Mouse (Mus musculus) heart, postnatal 0 days (tissue): ENCODE measurements around the gene Camta1. TPM values are rescaled to one million over a fixed set of nuclear protein-coding genes. Genes with fewer than 3 reads are reported as not detected.

Source experiments
- ATAC-seq: fragments of 200-750 bp; cut with Nextera tagmentation; 2 replicates; pipeline ENCODE4 v1.8.0; 2017; ENCODE audit warnings: low read depth, moderate number of reproducible peaks, moderate library complexity; ENCODE audit not compliant: insufficient read depth
- DNase-seq: peaks from one replicate; pipeline ENCODE4 v3.0.0-alpha.2; 2016; ENCODE audit warnings: low spot score
- H3K27ac ChIP-seq: fragments of 300-500 bp; sonication (generic); 2 replicates; pipeline ENCODE4 v1.5.1; 2014; ENCODE audit warnings: low read depth, mild to moderate bottlenecking
- H3K27me3 ChIP-seq: fragments of 300-500 bp; sonication (generic); 2 replicates; pipeline ENCODE4 v1.6.1; 2014; ENCODE audit warnings: low read length, mixed read lengths; ENCODE audit not compliant: control insufficient read depth, insufficient read depth
- H3K36me3 ChIP-seq: fragments of 300-500 bp; sonication (generic); replicated peaks from 2 replicates; pipeline ENCODE4 v1.6.1; 2014; ENCODE audit warnings: low read length, mixed read lengths; ENCODE audit not compliant: control insufficient read depth, insufficient read depth
- H3K4me1 ChIP-seq: fragments of 300-500 bp; sonication (generic); 2 replicates; pipeline ENCODE4 v1.6.1; 2014; ENCODE audit warnings: antibody characterized with exemption; ENCODE audit not compliant: control insufficient read depth, insufficient read depth
- H3K4me2 ChIP-seq: fragments of 300-500 bp; sonication (generic); 2 replicates; pipeline ENCODE4 v1.6.1; 2014; ENCODE audit warnings: low read depth, mild to moderate bottlenecking, low read length, moderate library complexity
- H3K4me3 ChIP-seq: fragments of 300-500 bp; sonication (generic); 2 replicates; pipeline ENCODE4 v1.5.1; 2014; ENCODE audit warnings: low read depth, low read length
- H3K9ac ChIP-seq: fragments of 300-500 bp; sonication (generic); replicated peaks from 2 replicates; pipeline ENCODE4 v1.6.1; 2014; ENCODE audit warnings: low read depth, low read length, mixed read lengths
- H3K9me3 ChIP-seq: fragments of 300-500 bp; sonication (generic); replicated peaks from 2 replicates; pipeline ENCODE4 v1.6.1; 2016; ENCODE audit warnings: low read length; ENCODE audit not compliant: control insufficient read depth
- CTCF ChIP-seq: IDR thresholded peaks from 2 replicates; pipeline ENCODE4 v1.5.1; 2016; ENCODE audit warnings: antibody characterized with exemption, control low read depth, low read depth
- EP300 ChIP-seq: IDR thresholded peaks from 2 replicates; pipeline ENCODE4 v1.6.1; 2016; ENCODE audit warnings: antibody characterized with exemption, low read depth
- WGBS: fragments of 180-500 bp; shearing (Covaris S2); extraction: QIAGEN DNeasy Blood & Tissue Kit; methylation state at CpG from one replicate; pipeline ENCODE4 v1.1.7; 2014; 5-methylcytosine and 5-hydroxymethylcytosine counted together
- polyA plus RNA-seq: library from polyadenylated mRNA; unstranded; fragments of >200 nt; fragmentation: Nextera tagmentation; extraction: Ambion mirVana; gene quantifications from 2 replicates; pipeline ENCODE4 v1.2.1, GENCODE M21; 2015
- total RNA-seq: library from RNA; depleted of rRNA; stranded (reverse); fragments of >200 nt; gene quantifications from 2 replicates; pipeline ENCODE4 v1.2.3, GENCODE M21; 2014; ENCODE audit warnings: low replicate concordance

The Camta1 gene
- total and polyA plus RNA-seq, 2 experiments from 2014 or later = 72.7 to 240 TPM

GRCm38 (mm10) chr4:151611621-151612020 lies 250.1 kb downstream of the Camta1 start:
- H3K9me3 ChIP-seq = 0 out of 2 replicates have a peak, but pooled peaks cover 6% of the 10 kb centered on the region
- no peak for ATAC-seq
- H3K36me3 ChIP-seq = no peaks in the 10 kb centered on the region
- H3K27me3 ChIP-seq = no peaks in the 10 kb centered on the region
- H3K4me1 ChIP-seq = no peaks in the 10 kb centered on the region
- no peak for DNase-seq
- TF ChIP-seq CTCF = no peak
- TF ChIP-seq EP300 = no peak
- no peak overlapping the region for H3K4me3 ChIP-seq
- no peak overlapping the region for H3K4me2 ChIP-seq
- no peak overlapping the region for H3K9ac ChIP-seq
- H3K27ac ChIP-seq = no peak overlapping the region
- WGBS = 75% methylated on average over 6 of the region's 6 CpGs

DNA sequence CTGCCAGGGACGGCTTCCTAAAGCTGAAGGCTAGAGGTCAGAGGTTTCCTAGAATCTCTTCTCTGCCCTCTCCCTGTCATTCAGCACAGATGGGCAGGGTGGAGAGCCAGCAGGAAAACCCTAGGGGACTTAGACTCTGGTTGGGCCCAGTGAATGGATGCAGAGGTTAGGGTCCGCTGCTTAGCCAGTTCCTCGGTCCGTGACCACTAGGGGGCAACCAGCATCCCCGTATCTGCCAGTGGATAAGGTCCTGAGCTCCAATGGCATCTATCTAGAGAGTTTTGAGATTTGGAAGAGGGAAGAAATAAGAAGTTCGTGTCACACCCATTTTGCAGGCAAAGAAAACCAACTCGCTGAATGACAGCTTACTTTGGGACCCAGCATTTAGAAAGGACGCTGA lies 251.4 kb downstream of the Camta1 start:
- TF ChIP-seq CTCF = peak; percentile 77
- no peak for TF ChIP-seq EP300
- H3K4me2 ChIP-seq = no peak overlapping the region
- H3K4me1 ChIP-seq = no peaks in the 10 kb centered on the region
- WGBS = 17% methylated on average over 8 of the region's 8 CpGs
- ATAC-seq (peak; percentile 39; the same call in 1 of the 2 replicates), DNase-seq (peak; percentile 37)
- no peaks in the 10 kb centered on the region for H3K36me3 ChIP-seq
- H3K9ac ChIP-seq = no peak overlapping the region
- no peak overlapping the region for H3K4me3 ChIP-seq
- H3K27ac ChIP-seq = no peak overlapping the region
- H3K27me3 ChIP-seq = no peaks in the 10 kb centered on the region
- H3K9me3 ChIP-seq = 0 out of 2 replicates have a peak, but pooled peaks cover under 1% of the 10 kb centered on the region

DNA sequence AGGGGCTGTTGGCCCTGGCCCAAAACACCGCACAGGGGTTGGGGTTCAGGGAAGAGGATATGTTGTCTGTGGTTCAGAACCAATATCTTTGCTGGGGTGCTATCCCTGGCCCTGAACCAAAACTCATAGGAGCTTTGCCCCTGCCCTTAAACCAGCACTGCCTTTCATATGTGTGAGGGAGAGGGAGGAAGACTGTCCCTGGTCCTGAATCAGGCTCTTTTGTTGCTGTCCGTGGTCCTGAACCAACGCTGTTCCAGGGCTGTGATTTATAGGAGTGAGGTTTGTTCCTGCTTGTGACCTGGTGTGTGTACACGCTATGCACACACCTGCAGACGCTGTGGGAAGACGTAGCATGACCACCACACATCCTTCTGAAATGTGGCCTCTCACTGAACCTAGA lies 256.8 kb downstream of the Camta1 start:
- Histone ChIP-seq H3K27ac (no peak overlapping the region), H3K4me3 (no peak overlapping the region), H3K36me3 (no peaks in the 10 kb centered on the region), H3K9me3 (no peaks in the 10 kb centered on the region), H3K4me1 (no peaks in the 10 kb centered on the region), H3K4me2 (no peak overlapping the region), H3K9ac (no peak overlapping the region), H3K27me3 (no peaks in the 10 kb centered on the region)
- 31% methylated on average over 6 of the region's 6 CpGs for WGBS
- peak; percentile 86 for ATAC-seq
- peak; percentile 57 for DNase-seq
- TF ChIP-seq CTCF (no peak), EP300 (no peak)

DNA sequence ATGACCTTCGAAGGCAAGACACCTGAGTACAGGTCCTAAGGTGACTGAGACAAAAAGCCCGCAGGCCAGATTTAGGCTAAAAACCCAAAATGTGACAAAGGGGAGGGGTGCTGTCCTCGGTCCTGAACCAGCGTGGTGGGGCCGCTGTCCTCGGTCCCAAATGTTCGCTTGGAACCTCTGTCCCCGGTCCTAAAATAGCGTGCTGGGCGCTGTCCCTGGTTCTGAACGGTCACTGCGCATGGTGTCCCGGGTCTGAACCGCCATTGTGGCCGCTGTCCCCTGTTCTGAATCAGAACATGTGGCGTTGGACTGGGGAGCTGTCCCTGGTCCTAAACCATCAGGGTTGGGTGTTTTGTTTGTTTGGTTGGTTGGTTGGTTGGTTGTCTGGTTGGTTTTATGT lies 257.2 kb downstream of the Camta1 start:
- no peak overlapping the region for H3K4me2 ChIP-seq
- H3K36me3 ChIP-seq = no peaks in the 10 kb centered on the region
- 0 out of 2 replicates have a peak, but pooled peaks have one; percentile 4 for TF ChIP-seq CTCF
- no peak for TF ChIP-seq EP300
- H3K27me3 ChIP-seq = no peaks in the 10 kb centered on the region
- H3K27ac ChIP-seq = no peak overlapping the region
- no peaks in the 10 kb centered on the region for H3K4me1 ChIP-seq
- H3K9me3 ChIP-seq = no peaks in the 10 kb centered on the region
- DNase-seq (peak; percentile 81), ATAC-seq (peak; percentile 97)
- WGBS = 7% methylated on average over 16 of the region's 16 CpGs
- no peak overlapping the region for H3K4me3 ChIP-seq
- no peak overlapping the region for H3K9ac ChIP-seq

DNA sequence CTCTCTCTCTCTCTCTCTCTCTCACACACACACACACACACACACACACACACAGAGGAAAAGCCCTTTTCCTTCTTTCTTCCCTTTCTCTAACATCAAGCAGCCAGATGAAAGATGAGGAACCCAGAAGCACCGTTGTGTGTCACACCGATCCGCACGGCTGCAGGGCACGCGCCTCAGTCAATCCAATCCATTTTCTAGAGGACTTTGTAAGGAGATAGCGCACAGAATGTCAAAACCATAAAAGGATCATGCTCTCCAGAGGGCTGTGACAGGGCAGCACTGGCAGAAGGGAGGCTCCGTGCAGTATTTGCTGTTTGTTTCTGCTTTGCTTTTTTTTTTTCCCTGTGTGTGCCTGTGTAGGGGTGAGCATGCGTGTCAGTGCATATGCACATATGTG lies 258.1 kb downstream of the Camta1 start:
- Histone ChIP-seq H3K9ac (no peak overlapping the region), H3K4me2 (no peak overlapping the region), H3K27ac (no peak overlapping the region), H3K36me3 (no peaks in the 10 kb centered on the region), H3K9me3 (no peaks in the 10 kb centered on the region), H3K4me3 (no peak overlapping the region), H3K4me1 (no peaks in the 10 kb centered on the region), H3K27me3 (no peaks in the 10 kb centered on the region)
- TF ChIP-seq CTCF = no peak
- no peak for TF ChIP-seq EP300
- ATAC-seq (no peak), DNase-seq (no peak)
- WGBS = 80% methylated on average over 9 of the region's 9 CpGs

DNA sequence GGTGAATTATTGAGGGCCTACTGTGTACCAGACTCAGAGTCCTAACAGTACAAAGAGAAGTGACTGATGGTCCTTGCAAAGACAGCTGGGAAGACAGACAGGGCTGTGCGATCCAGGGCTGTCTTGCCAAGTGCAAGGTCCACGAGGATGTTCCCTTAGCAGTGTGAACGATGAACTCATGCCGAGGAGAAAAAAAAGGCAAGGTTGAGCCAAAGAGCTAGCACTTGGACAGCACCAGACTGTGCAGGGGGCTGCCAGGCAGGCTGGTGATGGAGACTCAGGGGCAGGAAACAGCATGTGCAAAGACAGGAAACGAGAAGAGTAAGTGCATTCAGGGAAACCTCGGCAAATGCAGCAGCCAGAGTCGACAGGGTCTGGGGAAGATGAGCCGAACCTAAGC lies 266.6 kb downstream of the Camta1 start:
- Histone ChIP-seq H3K27ac (no peak overlapping the region), H3K4me2 (no peak overlapping the region), H3K9ac (no peak overlapping the region), H3K27me3 (no peaks in the 10 kb centered on the region), H3K4me1 (no peaks in the 10 kb centered on the region), H3K9me3 (no peaks in the 10 kb centered on the region), H3K36me3 (no peaks in the 10 kb centered on the region), H3K4me3 (no peak overlapping the region)
- WGBS = 43% methylated on average over 8 of the region's 8 CpGs
- TF ChIP-seq EP300 (no peak), CTCF (no peak)
- no peak for DNase-seq
- no peak for ATAC-seq
